Mouse (Mus musculus) T-helper 1 cell (primary cell): Measurements from ENCODE around the gene Igfbp5.

Experiments
- in situ Hi-C: fragments of 300-600 bp; cut with MboI, MseI; formaldehyde crosslinking; loops from one replicate; pipeline ENCODE4 v1.15.1; 2025; ENCODE audit warnings: high pct_unique_total_duplicates

The Igfbp5 gene

GRCm38 (mm10) chr1:72815616-72816015, 59.1 kb downstream of the Igfbp5 start:
- in situ Hi-C loops: no loop called here

DNA sequence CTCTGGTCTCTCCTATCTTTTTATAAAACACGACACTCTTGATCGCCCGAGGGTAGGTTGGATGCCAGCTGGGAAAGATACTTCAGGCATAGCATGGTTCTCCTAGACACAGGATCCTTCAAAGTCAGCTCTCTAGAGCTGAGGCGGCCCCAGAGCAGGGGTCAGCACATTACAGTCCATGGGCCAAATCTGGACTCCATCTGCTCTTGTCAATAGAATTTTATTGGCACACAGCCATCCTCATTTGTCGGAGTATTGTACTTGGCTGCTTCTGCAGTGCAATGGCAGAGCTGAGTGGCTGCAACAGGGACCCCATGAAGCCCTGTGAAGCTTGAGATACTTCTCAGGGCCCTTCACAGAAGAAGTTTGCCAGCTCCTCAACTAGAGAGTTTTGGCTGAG, 59.5 kb downstream of the Igfbp5 start:
- in situ Hi-C loops: no loop called here

DNA sequence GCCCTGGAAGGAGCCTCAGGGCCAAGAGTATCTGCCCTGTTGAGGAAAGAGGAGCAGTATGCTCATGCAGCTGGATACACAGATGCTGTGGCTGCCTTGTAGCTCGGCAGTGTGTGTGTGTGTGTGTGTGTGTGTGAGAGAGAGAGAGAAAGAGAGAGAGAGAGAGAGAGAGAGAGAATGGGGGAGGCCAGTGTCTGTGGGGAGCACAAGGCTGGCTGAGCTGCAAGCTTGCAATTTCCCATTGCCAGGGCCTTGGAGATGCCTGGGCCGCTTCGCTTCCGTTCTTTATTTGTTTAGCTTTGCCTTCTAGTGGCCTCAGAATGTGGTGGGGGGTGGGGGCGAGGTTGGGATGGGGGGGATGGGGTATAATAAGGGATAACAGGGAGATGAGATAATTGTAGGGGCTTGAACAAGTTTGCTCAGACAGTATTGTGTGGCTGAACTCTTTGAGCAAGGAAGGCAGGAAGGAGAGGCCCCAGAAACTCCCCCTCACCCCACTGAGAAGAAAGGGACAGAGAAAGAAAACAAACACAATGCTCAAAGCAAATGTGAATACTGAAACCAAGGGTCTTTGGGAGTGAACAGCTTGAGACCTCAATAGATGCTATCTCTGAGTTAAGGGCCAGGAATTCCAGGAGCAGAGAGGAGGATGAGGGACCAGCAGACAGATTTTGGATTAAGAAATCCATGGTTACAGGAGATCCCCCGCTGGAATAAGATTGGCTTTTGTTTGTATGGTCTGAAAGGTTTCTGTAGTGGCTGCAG, 60.9 kb downstream of the Igfbp5 start:
- in situ Hi-C loops: no loop called here

DNA sequence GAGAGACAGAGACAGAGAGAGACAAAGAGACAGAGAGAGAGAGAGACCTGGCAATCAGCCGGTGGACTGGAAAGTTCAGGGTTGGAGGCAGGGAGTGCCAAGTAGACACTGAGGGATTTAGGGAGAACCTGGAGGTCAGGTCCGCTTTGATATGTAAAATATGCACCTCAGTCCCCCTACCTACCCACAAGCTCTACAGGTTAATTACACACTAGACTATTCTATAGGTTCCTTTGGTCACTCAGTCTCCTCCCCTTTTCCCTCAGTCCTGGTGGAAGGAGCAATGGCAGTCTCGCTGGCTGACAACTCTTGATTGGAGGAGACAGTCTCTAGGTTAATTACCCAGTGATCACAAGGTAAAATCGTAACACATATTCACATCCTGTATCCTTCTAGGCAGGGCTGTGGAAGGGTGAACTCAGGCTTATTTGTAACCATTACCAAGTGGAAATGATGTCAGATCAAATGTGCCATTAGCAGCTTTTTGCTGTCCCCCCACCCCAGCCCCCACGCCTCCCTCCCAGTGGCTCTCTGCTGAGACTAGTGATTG, 61.5 kb downstream of the Igfbp5 start:
- in situ Hi-C loops: no loop called here

- in situ Hi-C loops: no loop called here
Observed at GRCm38 (mm10) chr1:72811061-72811460, 63.6 kb downstream of the Igfbp5 start.

GRCm38 (mm10) chr1:72809951-72810675, 64.6 kb downstream of the Igfbp5 start:
- in situ Hi-C loops: no loop called here

DNA sequence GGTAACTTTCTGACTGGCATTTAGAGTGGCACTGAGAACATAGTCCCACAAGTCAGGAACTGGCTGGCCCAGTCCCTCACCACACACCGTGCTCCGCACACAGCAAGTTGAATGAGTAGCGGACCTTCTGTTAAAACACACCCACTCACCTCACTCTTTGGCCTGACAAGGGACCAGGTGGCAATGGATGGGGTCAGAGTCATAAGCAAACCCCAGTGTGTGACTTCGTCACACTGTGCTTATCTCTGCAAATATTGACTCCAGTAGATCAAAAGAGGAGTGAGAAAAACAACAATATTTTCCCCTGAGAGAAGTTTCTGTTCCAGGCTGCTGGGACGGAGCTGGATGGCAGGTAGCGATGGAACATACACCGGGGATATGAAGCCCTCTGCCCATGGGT, 65.4 kb downstream of the Igfbp5 start:
- in situ Hi-C loops: no loop called here
